Mouse (Mus musculus): ENCODE measurements at regions not wholly inside any gene's neighbourhood (a gene's known extent, or its start where the extent isn't known, plus 50 kb on each side); places are given as distances from the start of the nearest gene placed in this dataset.
"Not testable (repeated sequence)": the region's sequence is repeated elsewhere in the genome, so short reads cannot be mapped to it uniquely, and the experiment has no call there.

DNA sequence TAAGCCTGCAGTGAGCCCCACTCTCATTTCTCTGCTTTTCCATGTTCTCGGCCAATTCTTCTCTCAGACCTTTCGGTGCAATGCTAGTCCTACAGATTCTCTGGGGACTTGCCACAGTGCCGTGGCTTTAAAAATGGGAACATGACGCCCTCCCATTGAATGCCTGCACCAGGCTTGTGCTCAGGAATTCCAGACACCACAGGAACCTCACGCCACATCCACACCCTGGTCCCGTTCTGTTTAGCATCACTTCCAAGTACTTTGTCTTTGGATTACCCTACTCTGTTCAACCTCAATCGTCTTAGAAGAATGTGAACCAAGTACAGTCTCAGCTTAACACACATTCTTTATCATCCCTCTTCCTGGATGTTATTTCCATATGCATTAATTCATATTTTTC lies 66.5 kb downstream of the Nabp1 start:
- Histone ChIP-seq H3K27me3 (ENCODE audit: control insufficient read depth, insufficient read depth, low read length) (no peaks in the 10 kb centered on the region), H3K4me1 (ENCODE audit: control insufficient read depth, insufficient read depth, low read length) (peaks cover 4% of the 10 kb centered on the region; the same call in 1 of the 2 replicates), H3K4me3 (replicated peaks; ENCODE audit: insufficient read depth, low read depth, low read length) (no peak overlapping the region), H3K27ac (ENCODE audit: insufficient read depth, low read length) (no peak overlapping the region)
- TF ChIP-seq POLR2A (IDR thresholded peaks at IDR 0.05; ENCODE audit: borderline replicate concordance, insufficient read depth, low read length): no peak
- no peak for TF ChIP-seq CTCF (IDR thresholded peaks at IDR 0.05; ENCODE audit: borderline replicate concordance, insufficient read depth, low read depth, low read length)
- WGBS: 81% methylated on average over 7 of the region's 7 CpGs
- DNase-seq: no peak

DNA sequence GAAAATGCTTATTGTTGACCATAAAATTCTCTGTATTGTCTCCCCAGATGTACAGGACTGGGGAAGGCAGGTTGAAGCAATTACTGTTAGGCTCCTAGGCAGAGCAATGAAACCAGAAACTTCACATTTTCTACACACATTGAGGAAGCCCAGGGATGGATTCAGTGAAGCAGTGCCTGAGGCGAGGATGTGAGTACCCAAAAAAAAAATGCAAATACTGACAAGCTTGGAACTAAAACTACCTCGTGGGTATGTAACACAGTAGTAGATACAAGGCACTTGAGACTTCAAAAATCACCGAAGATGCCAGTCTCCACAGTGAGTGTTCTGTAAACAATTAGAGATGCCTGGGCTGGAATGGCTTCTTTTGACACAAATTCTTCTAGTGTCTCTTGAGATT lies 74.6 kb downstream of the Nabp1 start:
- no peak overlapping the region for H3K27ac ChIP-seq (ENCODE audit: insufficient read depth, low read length)
- TF ChIP-seq CTCF (IDR thresholded peaks at IDR 0.05; ENCODE audit: borderline replicate concordance, insufficient read depth, low read depth, low read length) (no peak), POLR2A (IDR thresholded peaks at IDR 0.05; ENCODE audit: borderline replicate concordance, insufficient read depth, low read length) (no peak)
- WGBS: 77% methylated on average over 3 of the region's 3 CpGs
- no peak overlapping the region for H3K4me3 ChIP-seq (replicated peaks; ENCODE audit: insufficient read depth, low read depth, low read length)
- H3K4me1 ChIP-seq (ENCODE audit: control insufficient read depth, insufficient read depth, low read length): no peaks in the 10 kb centered on the region; the same call in 1 of the 2 replicates
- no peak for DNase-seq
- H3K27me3 ChIP-seq (ENCODE audit: control insufficient read depth, insufficient read depth, low read length): no peaks in the 10 kb centered on the region

DNA sequence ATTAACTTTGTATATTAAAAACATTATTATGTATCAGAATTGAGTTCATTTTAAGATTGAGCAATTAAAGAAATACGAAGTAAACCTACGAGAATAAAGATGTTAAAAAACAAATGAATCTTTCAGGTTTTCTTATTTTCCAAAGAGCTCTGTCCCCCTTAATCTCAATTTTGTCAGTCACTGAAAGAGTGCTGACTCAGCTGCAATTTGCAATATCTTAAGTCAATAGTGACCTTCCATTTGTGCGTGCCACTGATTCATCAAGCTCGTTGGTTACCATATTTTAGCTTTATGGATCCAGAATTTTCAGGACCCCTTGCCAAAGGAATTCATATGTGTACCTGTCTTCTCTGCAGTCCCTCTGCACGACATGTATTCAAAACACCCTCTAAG lies 75.7 kb downstream of the Nabp1 start:
- Histone ChIP-seq H3K4me3 (replicated peaks; ENCODE audit: insufficient read depth, low read depth, low read length) (no peak overlapping the region), H3K4me1 (ENCODE audit: control insufficient read depth, insufficient read depth, low read length) (no peaks in the 10 kb centered on the region; the same call in 1 of the 2 replicates), H3K27ac (ENCODE audit: insufficient read depth, low read length) (no peak overlapping the region), H3K27me3 (ENCODE audit: control insufficient read depth, insufficient read depth, low read length) (no peaks in the 10 kb centered on the region)
- 95% methylated on average over 5 of the region's 5 CpGs for WGBS
- TF ChIP-seq CTCF (IDR thresholded peaks at IDR 0.05; ENCODE audit: borderline replicate concordance, insufficient read depth, low read depth, low read length) (no peak), POLR2A (IDR thresholded peaks at IDR 0.05; ENCODE audit: borderline replicate concordance, insufficient read depth, low read length) (no peak)
- DNase-seq: no peak

DNA sequence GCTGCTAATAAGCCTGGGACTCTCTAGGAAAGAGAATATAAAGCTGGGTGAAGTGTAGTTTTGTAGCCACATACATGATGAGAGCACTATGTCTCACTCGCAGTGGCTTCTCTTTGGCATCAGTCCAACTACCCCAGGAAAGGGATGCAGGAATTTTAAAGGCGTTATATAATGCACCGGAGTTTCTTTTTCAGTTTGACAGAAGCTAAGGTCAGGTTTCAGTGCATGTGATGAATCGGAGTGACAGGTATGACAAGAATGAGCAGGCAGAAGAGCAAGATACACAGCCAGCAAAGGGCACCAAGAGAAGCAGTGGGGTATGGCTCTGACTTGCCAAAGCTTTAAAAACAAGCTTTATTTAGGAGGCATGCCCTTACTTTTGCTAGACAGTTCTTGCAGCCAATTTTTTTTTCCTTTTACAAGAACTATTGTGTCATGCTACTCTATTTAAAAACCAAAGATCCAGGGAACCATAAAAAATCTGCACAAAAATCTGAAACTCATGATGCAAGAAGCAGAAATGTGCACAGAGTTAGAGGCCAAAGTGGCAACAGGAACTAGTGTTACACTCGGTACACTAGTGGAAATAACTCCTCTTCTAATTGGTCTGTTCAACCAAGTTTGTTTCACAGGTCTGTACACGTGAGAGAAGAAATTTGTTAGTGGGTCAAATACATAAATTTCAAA lies 76.2 kb downstream of the Nabp1 start:
- TF ChIP-seq CTCF (IDR thresholded peaks at IDR 0.05; ENCODE audit: borderline replicate concordance, insufficient read depth, low read depth, low read length): no peak
- TF ChIP-seq POLR2A (IDR thresholded peaks at IDR 0.05; ENCODE audit: borderline replicate concordance, insufficient read depth, low read length): no peak

GRCm38 (mm10) chr1:51400541-51400940 lies 77.7 kb downstream of the Nabp1 start:
- not testable (repeated sequence) for H3K4me3 ChIP-seq (replicated peaks; ENCODE audit: insufficient read depth, low read depth, low read length); H3K27me3 ChIP-seq (ENCODE audit: control insufficient read depth, insufficient read depth, low read length); H3K27ac ChIP-seq (ENCODE audit: insufficient read depth, low read length); DNase-seq; H3K4me1 ChIP-seq (ENCODE audit: control insufficient read depth, insufficient read depth, low read length)
- 88% methylated on average over 4 of the region's 4 CpGs for WGBS

More for the DNA sequence above, 76.2 kb downstream of the Nabp1 start:
- no peaks in the 10 kb centered on the region for H3K27me3 ChIP-seq (ENCODE audit: control insufficient read depth, insufficient read depth, low read length)
- WGBS: 40% methylated on average over 6 of the region's 6 CpGs
- no peaks in the 10 kb centered on the region; the same call in 1 of the 2 replicates for H3K4me1 ChIP-seq (ENCODE audit: control insufficient read depth, insufficient read depth, low read length)
- DNase-seq: peak in 1 of 2 experiments; percentile 20
- no peak overlapping the region for H3K4me3 ChIP-seq (replicated peaks; ENCODE audit: insufficient read depth, low read depth, low read length)
- H3K27ac ChIP-seq (ENCODE audit: insufficient read depth, low read length): no peak overlapping the region

- WGBS: 89% methylated on average over 3 of the region's 3 CpGs
- Histone ChIP-seq H3K4me1 (ENCODE audit: control insufficient read depth, insufficient read depth, low read length) (no peaks in the 10 kb centered on the region), H3K4me3 (replicated peaks; ENCODE audit: insufficient read depth, low read depth, low read length) (no peak overlapping the region), H3K27me3 (ENCODE audit: control insufficient read depth, insufficient read depth, low read length) (no peaks in the 10 kb centered on the region), H3K27ac (ENCODE audit: insufficient read depth, low read length) (no peak overlapping the region)
- no peak for DNase-seq
- TF ChIP-seq CTCF (IDR thresholded peaks at IDR 0.05; ENCODE audit: borderline replicate concordance, insufficient read depth, low read depth, low read length) (no peak), POLR2A (IDR thresholded peaks at IDR 0.05; ENCODE audit: borderline replicate concordance, insufficient read depth, low read length) (no peak)
These were observed 91.4 kb downstream of the Nabp1 start for GRCm38 (mm10) chr1:51386874-51387273.

- DNase-seq: no peak
- 42% methylated on average over 6 of the region's 6 CpGs for WGBS
- Histone ChIP-seq H3K4me1 (ENCODE audit: control insufficient read depth, insufficient read depth, low read length) (no peaks in the 10 kb centered on the region), H3K27ac (ENCODE audit: insufficient read depth, low read length) (no peak overlapping the region), H3K27me3 (ENCODE audit: control insufficient read depth, insufficient read depth, low read length) (no peaks in the 10 kb centered on the region), H3K4me3 (replicated peaks; ENCODE audit: insufficient read depth, low read depth, low read length) (no peak overlapping the region)
- no peak for TF ChIP-seq POLR2A (IDR thresholded peaks at IDR 0.05; ENCODE audit: borderline replicate concordance, insufficient read depth, low read length)
- no peak for TF ChIP-seq CTCF (IDR thresholded peaks at IDR 0.05; ENCODE audit: borderline replicate concordance, insufficient read depth, low read depth, low read length)
These were observed 94.2 kb downstream of the Nabp1 start for GRCm38 (mm10) chr1:51384051-51384450.

GRCm38 (mm10) chr1:51380240-51380639 lies 91.3 kb downstream of the Cavin2 start:
- no peak for DNase-seq

More at GRCm38 (mm10) chr1:51380240-51380639, 91.3 kb downstream of the Cavin2 start:
- no peaks in the 10 kb centered on the region for H3K4me1 ChIP-seq (ENCODE audit: control insufficient read depth, insufficient read depth, low read length)
- no peak overlapping the region for H3K27ac ChIP-seq (ENCODE audit: insufficient read depth, low read length)
- no peak overlapping the region for H3K4me3 ChIP-seq (replicated peaks; ENCODE audit: insufficient read depth, low read depth, low read length)
- TF ChIP-seq POLR2A (IDR thresholded peaks at IDR 0.05; ENCODE audit: borderline replicate concordance, insufficient read depth, low read length): no peak
- no peak for TF ChIP-seq CTCF (IDR thresholded peaks at IDR 0.05; ENCODE audit: borderline replicate concordance, insufficient read depth, low read depth, low read length)
- H3K27me3 ChIP-seq (ENCODE audit: control insufficient read depth, insufficient read depth, low read length): no peaks in the 10 kb centered on the region
- WGBS: 84% methylated on average over 4 of the region's 4 CpGs

Measured in cerebellum, adult 2 months (tissue).